8 mouse cellular contexts compared by ENCODE assay signal in the genomic region with DNA sequence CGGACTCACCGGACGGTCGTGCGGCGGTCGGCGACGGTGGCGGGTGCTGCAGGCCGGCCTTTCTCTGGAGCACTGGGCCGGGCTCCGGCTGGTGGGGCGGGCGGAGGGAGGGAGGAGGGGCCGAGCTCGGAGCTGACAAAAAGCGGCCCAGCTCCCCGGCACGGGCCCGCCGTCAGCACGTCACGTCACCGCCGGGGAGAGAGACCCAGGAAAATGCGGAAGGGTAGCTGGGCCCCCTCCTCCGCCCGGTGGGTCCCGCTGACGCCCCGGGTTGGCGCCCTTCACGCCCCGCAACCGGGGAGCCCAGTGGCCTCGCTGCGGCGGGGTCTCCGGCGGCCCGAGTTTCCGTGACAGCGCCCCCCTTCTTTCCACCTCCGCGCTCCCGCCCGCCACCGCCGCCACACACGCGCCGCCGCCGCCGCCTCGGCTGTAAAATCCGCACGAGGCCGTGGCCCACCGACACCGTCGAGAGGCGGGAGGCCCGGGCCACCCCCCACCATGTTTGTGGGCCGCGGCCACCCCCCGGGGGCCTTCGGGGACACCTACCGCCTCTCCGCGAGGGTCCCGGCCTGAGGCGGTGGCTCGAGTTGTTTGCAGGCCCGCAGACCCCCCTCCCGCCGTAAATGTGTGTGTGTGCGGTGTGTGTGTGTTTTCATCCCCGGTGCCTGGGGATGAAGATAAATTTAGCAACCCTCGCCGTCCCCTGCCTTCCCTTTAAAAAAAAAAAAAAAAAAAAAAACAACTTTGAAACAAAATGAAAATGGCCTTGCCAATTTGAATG. TPM values are rescaled to one million over a fixed set of nuclear protein-coding genes. Genes with fewer than 3 reads are reported as not detected.
A peak's percentile ranks its signal among the peaks of the same experiment; 100 is the strongest.
DNase-seq lines count a peak whose midpoint lies in the region; ATAC-seq and TF ChIP-seq lines count a peak whose summit lies in the region.

Gene Zfx, minus strand, starts transcription at position 644 of the 781 bp plus-strand sequence.

- peak within 1 kb of the TSS; percentile 50 for H3K4me2 ChIP-seq in lung, embryonic 16.5 days (ENCODE audit: low read depth, low read length)

- ATAC-seq in frontal cortex, adult (ENCODE audit: low TSS enrichment), result peak; percentile 71
- peak; percentile 87 for ATAC-seq in lung, embryonic 16.5 days (ENCODE audit: low read depth)

- no peaks in the 10 kb centered on the region for H3K36me3 ChIP-seq in lung, embryonic 16.5 days (ENCODE audit: control insufficient read depth, insufficient read depth, low read length)

- H3K27me3 ChIP-seq in lung, embryonic 16.5 days (ENCODE audit: control insufficient read depth, insufficient read depth, low read depth, low read length), result peaks cover 10% of the 10 kb centered on the region

- peak within 1 kb of the TSS; percentile 93 for H3K9ac ChIP-seq in lung, embryonic 16.5 days (ENCODE audit: low read length)

- no peak for TF ChIP-seq POLR2A in olfactory bulb, adult 2 months (IDR thresholded peaks at IDR 0.05; ENCODE audit: insufficient read depth, low read depth, low read length)

- peaks cover 3% of the 10 kb centered on the region; the same call in 1 of the 2 replicates for H3K9me3 ChIP-seq in lung, embryonic 16.5 days (ENCODE audit: control insufficient read depth, low read length)

- H3K27ac ChIP-seq in lung, embryonic 16.5 days (ENCODE audit: low read length), result peak within 1 kb of the TSS; percentile 98
- peak within 1 kb of the TSS; percentile 98 for H3K27ac ChIP-seq in olfactory bulb, adult 2 months (ENCODE audit: insufficient read depth, low read depth, low read length)

- no peak for TF ChIP-seq CTCF in olfactory bulb, adult 2 months (IDR thresholded peaks at IDR 0.05; ENCODE audit: insufficient read depth, low read depth, low read length)

- 7% methylated on average over 24 of the region's 82 CpGs for WGBS in lung, embryonic 16.5 days
- WGBS in olfactory bulb, adult 2 months, result 25% methylated on average over 59 of the region's 82 CpGs

- DNase-seq in MEL-GATA-1-ER (ENCODE audit: extremely low read depth, low read depth), result peak; percentile 33
- DNase-seq in cerebellum, adult 9-10 months, result peak; percentile 68
- DNase-seq in heart, postnatal 4 days, result peak; percentile 69
- DNase-seq in layer of hippocampus, adult 9-11 months, result peak; percentile 45
- DNase-seq in thymus, postnatal 0 days (ENCODE audit: low spot score), result peak; percentile 69

- peaks cover 5% of the 10 kb centered on the region for H3K4me1 ChIP-seq in lung, embryonic 16.5 days (replicated peaks; ENCODE audit: control insufficient read depth, insufficient read depth, low read length)
- no peaks in the 10 kb centered on the region for H3K4me1 ChIP-seq in olfactory bulb, adult 2 months (ENCODE audit: control insufficient read depth, insufficient read depth, low read length)

- peak within 1 kb of the TSS; percentile 64 for H3K4me3 ChIP-seq in lung, embryonic 16.5 days (ENCODE audit: low read length)
- peak within 1 kb of the TSS; percentile 95 for H3K4me3 ChIP-seq in olfactory bulb, adult 2 months (ENCODE audit: insufficient read depth, low read depth, low read length)

RNA-seq across cellular contexts. Expression of gene Zfx, which starts in this region (rescaled TPM):
- 10 to 100 TPM; 31.7 to 32.0 TPM for total RNA-seq in heart, postnatal 4 days (2021)
- 31.6 and 32.0 TPM in 2 replicates for polyA plus RNA-seq in lung, embryonic 16.5 days (2015; fragmentation: Nextera tagmentation; extraction: Ambion mirVana)
- not detected in 2 replicates for polyA plus RNA-seq in olfactory bulb, adult 2 months (2012; ENCODE audit: insufficient read depth, insufficient read length, low replicate concordance, missing spikeins)
- 30.9 and 34.5 TPM in 2 replicates for polyA plus RNA-seq in thymus, postnatal 0 days (2015; fragmentation: Nextera tagmentation; extraction: Ambion mirVana)

Comparison
In these comparisons a context has a peak if more than half of its experiments do, and no peak if none do; other contexts are left out.
1. Peak in every context shown above with its lines: DNase-seq, ATAC-seq, H3K4me3 ChIP-seq and H3K27ac ChIP-seq.